Mouse (Mus musculus) limb, embryonic 11.5 days (tissue): Measurements from ENCODE around the gene Rpusd4. TPM values are rescaled to one million over a fixed set of nuclear protein-coding genes. Genes with fewer than 3 reads are reported as not detected.

Experiments
- ATAC-seq: fragments of 200-750 bp; cut with Nextera tagmentation; 2 replicates; pipeline ENCODE4 v1.8.0; 2017; ENCODE audit warnings: low read depth; ENCODE audit not compliant: insufficient number of reproducible peaks, low FRiP score, low TSS enrichment
- DNase-seq: peaks from one replicate; pipeline ENCODE4 v3.0.0-alpha.2; 2015; ENCODE audit warnings: low spot score
- H3K27ac ChIP-seq: fragments of 300-500 bp; sonication (generic); replicated peaks from 2 replicates; pipeline ENCODE4 v1.5.1; 2014; ENCODE audit warnings: low read depth, mild to moderate bottlenecking, low read length
- H3K27me3 ChIP-seq: fragments of 300-500 bp; sonication (generic); 2 replicates; pipeline ENCODE4 v1.6.1; 2014; ENCODE audit warnings: mild to moderate bottlenecking, low read length, mixed read lengths; ENCODE audit not compliant: control insufficient read depth, insufficient read depth
- H3K36me3 ChIP-seq: fragments of 300-500 bp; sonication (generic); 2 replicates; pipeline ENCODE4 v1.6.1; 2014; ENCODE audit warnings: mild to moderate bottlenecking, low read length, moderate library complexity, mixed read lengths; ENCODE audit not compliant: control insufficient read depth, insufficient read depth
- H3K4me1 ChIP-seq: fragments of 300-500 bp; sonication (generic); 2 replicates; pipeline ENCODE4 v1.6.1; 2014; ENCODE audit warnings: low read length, mixed read lengths; ENCODE audit not compliant: control insufficient read depth, insufficient read depth
- H3K4me2 ChIP-seq: fragments of 300-500 bp; sonication (generic); 2 replicates; pipeline ENCODE4 v1.6.1; 2014; ENCODE audit warnings: low read depth, mild to moderate bottlenecking, moderate library complexity; ENCODE audit not compliant: severe bottlenecking
- H3K4me3 ChIP-seq: fragments of 300-500 bp; sonication (generic); 2 replicates; pipeline ENCODE4 v1.5.1; 2014; ENCODE audit warnings: low read depth, low read length
- H3K9ac ChIP-seq: fragments of 300-500 bp; sonication (generic); 2 replicates; pipeline ENCODE4 v1.6.1; 2014; ENCODE audit warnings: mild to moderate bottlenecking, low read length
- H3K9me3 ChIP-seq: fragments of 300-500 bp; sonication (generic); 2 replicates; pipeline ENCODE4 v1.6.1; 2016; ENCODE audit warnings: low read length; ENCODE audit not compliant: control insufficient read depth
- WGBS: fragments of 180-500 bp; shearing (Covaris S2); extraction: QIAGEN DNeasy Blood & Tissue Kit; methylation state at CpG from one replicate; pipeline ENCODE4 v1.1.7; 2014; 5-methylcytosine and 5-hydroxymethylcytosine counted together
- polyA plus RNA-seq: library from polyadenylated mRNA; unstranded; fragments of >200 nt; fragmentation: Nextera tagmentation; extraction: Ambion mirVana; gene quantifications from 2 replicates; pipeline ENCODE4 v1.2.1, GENCODE M21; 2014

Gene Rpusd4
- polyA plus RNA-seq, 1 experiment from 2014 or later: 38.5 TPM

DNA sequence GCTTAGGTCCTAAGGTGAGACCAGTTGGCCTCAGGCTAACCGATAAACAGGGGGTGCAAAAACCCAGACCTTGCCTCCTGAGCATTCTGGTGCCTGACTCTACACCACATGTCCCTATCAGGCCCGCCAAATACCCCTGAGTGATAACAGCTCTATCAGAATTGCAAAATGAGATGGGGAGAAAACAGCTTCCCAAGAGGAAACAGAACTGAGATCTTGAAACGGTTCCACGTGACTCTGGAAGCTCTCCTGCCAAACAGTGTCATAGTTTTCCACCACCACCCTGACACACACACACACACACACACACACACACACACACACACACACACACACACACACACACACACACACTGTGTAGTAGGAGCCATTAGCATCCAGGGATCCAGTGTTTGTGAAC is 23.3 kb downstream of the Rpusd4 start:
- Histone ChIP-seq H3K4me2 (no peak overlapping the region), H3K27ac (no peak overlapping the region), H3K9ac (no peak overlapping the region), H3K4me1 (peaks cover 5% of the 10 kb centered on the region), H3K4me3 (no peak overlapping the region), H3K27me3 (no peaks in the 10 kb centered on the region), H3K9me3 (no peaks in the 10 kb centered on the region), H3K36me3 (no peaks in the 10 kb centered on the region)
- DNase-seq (no peak), ATAC-seq (no peak)
- 89% methylated on average over 4 of the region's 4 CpGs for WGBS

DNA sequence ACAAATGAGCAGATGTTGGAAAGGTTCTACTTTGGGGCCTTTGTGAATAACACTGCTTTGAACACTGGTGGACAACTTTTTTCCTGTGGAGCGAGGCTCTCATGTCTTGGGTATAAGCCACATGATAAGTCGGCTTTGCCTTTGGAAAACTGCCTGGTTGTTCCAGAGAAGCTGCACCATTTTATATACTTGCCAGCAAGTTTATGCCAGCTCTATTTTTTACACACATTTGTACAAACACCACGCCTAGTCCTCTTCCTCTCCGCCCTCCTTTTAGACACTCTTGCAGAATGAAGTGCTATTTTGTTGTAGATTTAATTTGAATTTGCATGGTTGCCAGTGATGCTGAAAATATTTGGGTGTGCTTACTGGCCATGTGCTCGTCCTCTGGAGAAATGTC is 25.8 kb downstream of the Rpusd4 start:
- ATAC-seq: no peak
- no peak for DNase-seq
- H3K4me1 ChIP-seq: peaks cover 5% of the 10 kb centered on the region
- H3K9ac ChIP-seq: no peak overlapping the region
- H3K4me2 ChIP-seq: no peak overlapping the region
- no peaks in the 10 kb centered on the region for H3K27me3 ChIP-seq
- no peak overlapping the region for H3K27ac ChIP-seq
- no peaks in the 10 kb centered on the region for H3K36me3 ChIP-seq
- WGBS: 93% methylated on average over 5 of the region's 5 CpGs
- no peak overlapping the region for H3K4me3 ChIP-seq
- H3K9me3 ChIP-seq: no peaks in the 10 kb centered on the region

DNA sequence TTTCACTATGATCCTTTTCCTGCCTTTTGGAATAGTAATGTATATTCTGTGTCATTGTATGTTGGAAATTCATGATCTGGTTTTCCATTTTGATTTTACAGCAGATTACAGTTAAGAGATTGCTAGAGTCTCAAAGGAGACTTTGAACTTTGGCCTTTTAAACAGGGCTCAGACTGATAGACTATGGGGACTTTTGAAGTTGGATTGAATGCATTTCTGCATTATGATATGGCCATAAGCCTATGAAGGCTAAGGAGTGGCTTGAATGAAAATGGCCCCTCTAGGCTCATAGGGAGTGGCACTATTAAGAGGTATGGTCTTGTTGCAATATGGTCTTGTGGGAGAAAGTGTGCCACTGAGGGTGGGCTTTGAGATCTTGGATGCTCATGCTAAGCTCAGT is 30.1 kb downstream of the Rpusd4 start:
- no peak overlapping the region for H3K4me3 ChIP-seq
- no peaks in the 10 kb centered on the region; the same call in 1 of the 2 replicates for H3K4me1 ChIP-seq
- DNase-seq (no peak), ATAC-seq (no peak)
- no peak overlapping the region for H3K9ac ChIP-seq
- no peak overlapping the region for H3K27ac ChIP-seq
- H3K27me3 ChIP-seq: no peaks in the 10 kb centered on the region
- H3K9me3 ChIP-seq: no peaks in the 10 kb centered on the region
- H3K4me2 ChIP-seq: no peak overlapping the region
- H3K36me3 ChIP-seq: no peaks in the 10 kb centered on the region

DNA sequence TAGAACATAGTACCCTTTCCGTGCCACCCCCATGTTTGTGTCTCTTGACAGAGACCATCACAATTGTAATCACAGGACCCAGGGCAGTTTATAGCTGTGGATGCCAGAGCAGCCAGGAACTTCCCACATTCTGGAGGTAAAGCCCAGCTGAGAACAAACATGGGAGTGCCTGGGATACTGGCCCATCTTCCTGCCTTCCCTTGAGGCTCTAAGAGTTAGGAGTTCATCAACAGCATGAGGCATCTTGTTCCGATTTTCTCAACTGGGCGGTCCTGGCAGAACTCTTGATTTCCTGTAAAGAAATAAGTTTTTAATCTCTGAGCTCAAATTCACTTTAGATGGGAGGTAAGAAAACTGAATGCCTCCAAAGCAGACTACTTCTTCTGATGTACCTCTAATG is 34.5 kb downstream of the Rpusd4 start:
- H3K4me3 ChIP-seq: no peak overlapping the region
- no peak overlapping the region for H3K27ac ChIP-seq
- no peaks in the 10 kb centered on the region for H3K9me3 ChIP-seq
- no peak overlapping the region for H3K9ac ChIP-seq
- no peak for DNase-seq
- WGBS: 89% methylated on average over 3 of the region's 3 CpGs
- no peaks in the 10 kb centered on the region for H3K36me3 ChIP-seq
- no peak for ATAC-seq
- no peaks in the 10 kb centered on the region for H3K4me1 ChIP-seq
- no peaks in the 10 kb centered on the region for H3K27me3 ChIP-seq
- no peak overlapping the region for H3K4me2 ChIP-seq

DNA sequence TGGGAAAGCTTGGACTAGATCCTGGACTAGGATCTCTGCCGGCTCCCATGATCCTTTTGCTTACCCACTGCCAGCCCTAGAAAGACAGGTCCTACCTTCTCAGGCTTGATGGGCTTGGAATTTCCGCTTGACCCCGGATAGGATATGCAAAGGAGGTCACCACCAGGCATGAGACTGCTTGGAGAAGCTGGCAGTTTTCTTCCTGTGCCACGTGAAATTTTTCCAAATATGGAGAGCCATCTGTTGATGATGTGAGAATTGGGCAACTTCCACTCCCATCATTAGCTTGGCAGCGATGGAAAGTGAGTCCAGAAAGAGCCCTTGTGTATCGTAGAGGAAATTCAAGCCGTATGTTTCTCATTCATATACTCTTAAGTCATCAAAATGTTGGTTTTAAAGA is 39.8 kb downstream of the Rpusd4 start:
- H3K27me3 ChIP-seq: no peaks in the 10 kb centered on the region
- DNase-seq (peak; percentile 38), ATAC-seq (no peak)
- H3K4me2 ChIP-seq: no peak overlapping the region
- H3K4me3 ChIP-seq: no peak overlapping the region
- no peaks in the 10 kb centered on the region for H3K9me3 ChIP-seq
- no peak overlapping the region for H3K9ac ChIP-seq
- no peaks in the 10 kb centered on the region for H3K36me3 ChIP-seq
- WGBS: 31% methylated on average over 7 of the region's 7 CpGs
- H3K27ac ChIP-seq: no peak overlapping the region
- H3K4me1 ChIP-seq: no peaks in the 10 kb centered on the region; the same call in 1 of the 2 replicates

DNA sequence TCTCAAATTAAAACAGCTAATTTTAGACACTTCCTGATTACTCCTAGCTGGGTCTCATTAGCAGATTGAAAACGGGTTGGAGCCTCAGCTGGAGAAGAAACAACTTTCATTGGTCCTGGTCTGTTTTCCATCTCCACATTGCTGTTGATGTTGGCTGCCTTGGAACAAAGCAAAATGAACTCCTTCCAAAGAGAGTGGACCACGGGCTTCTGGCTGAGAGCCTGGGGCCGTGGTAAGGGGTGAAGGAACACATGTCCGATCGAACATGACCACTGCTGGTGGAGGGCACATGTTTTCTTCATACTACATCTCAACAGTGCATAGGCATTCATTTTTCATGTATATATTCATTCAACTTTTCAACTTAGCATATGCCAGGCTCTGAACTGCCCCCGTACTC is 42.7 kb downstream of the Rpusd4 start:
- WGBS: 63% methylated on average over 6 of the region's 6 CpGs
- DNase-seq (peak; percentile 19), ATAC-seq (no peak)
- Histone ChIP-seq H3K4me3 (no peak overlapping the region), H3K27me3 (no peaks in the 10 kb centered on the region), H3K9me3 (no peaks in the 10 kb centered on the region), H3K4me2 (no peak overlapping the region), H3K36me3 (no peaks in the 10 kb centered on the region), H3K9ac (no peak overlapping the region), H3K4me1 (peaks cover 13% of the 10 kb centered on the region), H3K27ac (no peak overlapping the region)

DNA sequence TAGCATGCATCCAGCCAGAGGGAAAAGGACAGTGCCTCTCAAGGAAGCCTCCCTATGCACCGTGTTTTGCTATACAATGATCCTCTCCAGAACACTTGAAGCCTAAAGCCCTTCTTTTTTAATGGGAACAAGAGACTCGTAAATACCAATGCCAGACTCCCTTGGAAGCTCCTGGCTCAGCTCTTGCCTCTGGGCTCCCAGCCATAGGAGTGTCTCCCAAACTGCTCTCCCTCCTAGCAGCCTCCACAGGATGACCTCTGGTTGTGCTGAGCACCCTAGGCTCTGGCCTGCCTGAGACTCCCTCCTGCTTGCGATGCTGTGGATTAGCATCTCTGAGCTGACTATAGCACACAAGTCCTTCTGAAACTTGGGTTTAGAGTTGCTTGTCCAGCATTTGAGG is 44.9 kb downstream of the Rpusd4 start:
- no peak overlapping the region for H3K4me3 ChIP-seq
- peaks cover 23% of the 10 kb centered on the region for H3K4me1 ChIP-seq
- no peak overlapping the region for H3K9ac ChIP-seq
- no peaks in the 10 kb centered on the region for H3K27me3 ChIP-seq
- H3K36me3 ChIP-seq: no peaks in the 10 kb centered on the region
- ATAC-seq: no peak
- no peaks in the 10 kb centered on the region for H3K9me3 ChIP-seq
- WGBS: 49% methylated on average over 3 of the region's 3 CpGs
- no peak overlapping the region for H3K27ac ChIP-seq
- no peak overlapping the region for H3K4me2 ChIP-seq
- peak; percentile 20 for DNase-seq

DNA sequence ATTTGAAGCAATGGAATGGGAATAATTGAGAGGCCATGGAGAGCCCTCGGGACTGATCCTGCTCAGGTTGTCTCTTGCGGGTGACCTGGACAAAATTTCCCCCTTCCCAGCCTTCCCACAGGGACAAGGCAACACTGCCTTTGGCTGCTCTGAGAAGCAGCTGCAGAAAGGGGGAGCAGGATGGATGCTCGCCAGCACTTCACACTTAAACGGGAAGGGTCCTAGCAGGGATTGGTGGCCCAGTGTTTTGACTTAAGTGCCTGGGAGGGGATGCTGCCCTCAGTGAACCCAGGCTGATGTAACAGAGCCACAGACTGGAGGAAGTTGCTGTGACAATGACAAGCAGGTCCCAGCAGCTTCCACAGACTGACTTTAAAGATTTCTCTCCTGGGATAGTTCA is 45.9 kb downstream of the Rpusd4 start:
- H3K27ac ChIP-seq: no peak overlapping the region
- no peak overlapping the region for H3K4me2 ChIP-seq
- H3K4me1 ChIP-seq: peaks cover 34% of the 10 kb centered on the region
- H3K36me3 ChIP-seq: no peaks in the 10 kb centered on the region
- DNase-seq (no peak), ATAC-seq (no peak)
- no peak overlapping the region for H3K9ac ChIP-seq
- WGBS: 25% methylated on average over 4 of the region's 4 CpGs
- H3K9me3 ChIP-seq: no peaks in the 10 kb centered on the region
- no peak overlapping the region for H3K4me3 ChIP-seq
- no peaks in the 10 kb centered on the region for H3K27me3 ChIP-seq

DNA sequence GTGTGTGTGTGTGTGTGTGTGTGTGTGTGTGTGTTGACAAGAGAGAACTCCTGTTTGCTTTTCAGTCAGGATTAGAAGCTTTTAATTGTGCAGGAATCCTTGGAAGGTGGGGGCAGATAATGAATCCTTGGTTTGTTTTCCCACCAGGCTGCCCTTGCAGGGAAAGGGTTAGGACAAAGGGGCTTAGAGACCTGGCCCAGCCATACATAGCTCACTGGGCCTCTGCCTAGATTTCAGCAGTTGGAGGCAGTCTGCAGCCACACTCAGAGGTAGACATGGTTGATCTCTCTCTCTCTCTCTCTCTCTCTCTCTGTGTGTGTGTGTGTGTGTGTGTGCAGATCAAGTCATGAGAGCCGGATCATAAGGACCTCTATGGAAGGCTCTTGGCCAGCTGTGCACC is 46.6 kb downstream of the Rpusd4 start:
- Histone ChIP-seq H3K36me3 (no peaks in the 10 kb centered on the region), H3K27me3 (no peaks in the 10 kb centered on the region), H3K4me2 (no peak overlapping the region), H3K9ac (no peak overlapping the region), H3K4me1 (peaks cover 40% of the 10 kb centered on the region), H3K27ac (no peak overlapping the region), H3K9me3 (no peaks in the 10 kb centered on the region), H3K4me3 (no peak overlapping the region)
- ATAC-seq: no peak
- no peak for DNase-seq
- 71% methylated on average over 1 of the region's 1 CpGs for WGBS
